Mouse (Mus musculus) CD4-positive helper T cell, adult 2 months (primary cell): ENCODE measurements around the gene Gm10226.
"Not testable (repeated sequence)": the region's sequence is repeated elsewhere in the genome, so short reads cannot be mapped to it uniquely, and the experiment has no call there.

Experiments used
- DNase-seq: peaks from one replicate; pipeline ENCODE4 v3.0.0-alpha.2; 2012; ENCODE audit warnings: low read depth, missing footprints, low spot score

Gene Gm10226

DNA sequence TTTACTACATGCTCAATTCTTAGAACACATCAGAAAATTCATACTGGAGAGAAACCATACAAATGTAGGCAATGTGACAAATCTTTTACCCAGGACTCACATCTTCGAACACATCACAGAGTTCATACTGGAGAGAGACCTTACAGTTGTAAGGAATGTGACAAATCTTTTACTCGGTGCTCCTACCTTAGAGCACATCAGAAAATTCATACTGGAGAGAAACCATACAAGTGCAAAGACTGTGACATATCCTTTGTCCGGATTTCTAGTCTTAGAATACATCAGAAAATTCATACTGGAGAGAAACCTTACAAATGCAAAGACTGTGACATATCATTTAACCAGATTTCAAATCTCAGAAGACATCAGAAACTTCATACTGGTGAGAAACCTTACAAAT, at the start of gene Gm10226:
Gene Gm10226 (plus strand): TSS at position 301 of the 400 bp plus-strand sequence.
- DNase-seq, result no peak

DNA sequence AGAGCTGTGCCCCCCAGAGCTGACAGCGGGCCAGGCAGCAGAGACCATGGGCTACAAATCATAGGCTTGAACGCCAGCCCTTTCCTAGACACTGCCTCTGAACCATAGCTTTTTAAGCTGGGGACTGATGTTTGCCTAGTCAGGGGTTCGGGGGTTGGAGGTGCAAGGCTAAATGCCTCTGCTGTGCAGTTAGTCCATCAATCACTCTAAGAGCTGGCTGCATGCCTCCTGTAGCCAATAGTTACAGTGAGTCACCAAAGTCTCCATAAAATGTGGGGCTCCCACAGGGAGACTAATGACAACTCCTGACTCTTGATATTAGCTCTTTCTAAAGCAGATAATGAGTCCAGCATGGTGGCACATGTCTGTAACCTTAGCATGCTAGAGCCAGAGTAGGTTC, 42.9 kb upstream of the Gm10226 start:
- DNase-seq, result no peak

DNA sequence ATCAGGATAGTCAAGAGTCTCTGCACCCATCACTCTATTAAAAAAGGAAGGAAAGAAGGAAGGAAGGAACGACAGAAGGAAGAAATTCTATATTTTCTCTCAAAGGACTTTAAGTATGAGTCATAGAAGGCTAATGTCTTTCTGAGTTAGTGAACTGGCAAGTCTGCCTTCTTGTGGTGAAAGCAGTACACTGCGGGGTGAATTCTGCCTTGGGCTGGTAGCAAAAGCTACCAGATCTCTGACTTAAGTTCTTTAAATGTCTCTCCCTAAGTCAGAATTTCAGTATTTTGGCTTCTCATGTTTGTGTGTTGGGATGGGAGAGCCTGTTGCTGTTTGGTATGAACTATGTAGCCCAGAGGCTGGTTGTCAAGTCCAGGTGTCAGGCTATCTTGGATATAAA, 41.7 kb upstream of the Gm10226 start:
- peak; percentile 74 for DNase-seq

DNA sequence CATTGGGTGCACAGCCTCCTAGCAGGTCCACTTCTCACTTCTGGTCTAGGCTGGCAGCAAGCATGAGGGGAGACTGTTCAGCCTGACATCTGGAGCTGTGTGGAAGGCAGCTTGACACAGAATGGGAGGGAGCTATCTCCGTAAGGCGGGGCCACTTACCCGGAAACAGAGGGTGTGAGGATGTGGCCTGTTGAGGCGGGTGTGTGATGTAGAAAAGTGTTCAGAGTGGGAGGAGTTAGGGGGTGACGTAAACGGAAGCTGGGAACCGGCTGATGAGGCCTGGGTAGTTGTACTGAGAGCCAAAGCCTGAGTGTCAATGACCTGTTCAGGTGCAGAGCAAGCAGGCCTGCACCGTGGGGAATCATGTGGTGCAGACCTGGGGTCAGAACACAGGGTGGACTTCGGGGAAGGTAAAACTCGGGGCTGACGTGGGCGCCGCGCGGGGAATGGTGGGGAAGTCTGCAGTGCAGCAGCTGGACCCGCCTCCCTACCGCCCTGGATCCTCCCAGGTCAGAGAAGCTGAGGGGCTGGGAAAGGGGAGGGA, 41.2 kb upstream of the Gm10226 start, which contains the start of gene Zfp983:
Gene Zfp983 (plus strand): TSS at position 261 of the 544 bp plus-strand sequence.
- peak; percentile 95 for DNase-seq

DNA sequence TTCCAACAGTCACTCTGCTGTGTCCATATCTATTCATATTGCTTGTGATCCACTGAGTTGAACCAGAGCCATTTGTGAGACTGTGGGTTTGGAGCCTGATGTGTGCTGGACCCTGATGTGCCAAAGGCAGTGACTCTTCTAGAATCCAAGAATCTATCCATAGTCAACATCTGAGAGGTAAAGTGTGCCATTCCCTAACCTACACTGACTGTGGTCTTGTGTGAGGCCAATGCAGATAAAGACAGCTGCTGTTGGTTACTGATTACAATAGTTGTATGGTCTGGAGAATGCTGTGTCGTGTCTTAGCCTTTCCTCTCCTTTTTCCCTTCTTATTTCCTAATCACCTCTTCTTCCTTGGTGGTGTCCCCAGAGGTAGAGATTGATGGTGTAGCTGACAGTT, 12.8 kb upstream of the Gm10226 start:
- DNase-seq, result not testable (repeated sequence)

DNA sequence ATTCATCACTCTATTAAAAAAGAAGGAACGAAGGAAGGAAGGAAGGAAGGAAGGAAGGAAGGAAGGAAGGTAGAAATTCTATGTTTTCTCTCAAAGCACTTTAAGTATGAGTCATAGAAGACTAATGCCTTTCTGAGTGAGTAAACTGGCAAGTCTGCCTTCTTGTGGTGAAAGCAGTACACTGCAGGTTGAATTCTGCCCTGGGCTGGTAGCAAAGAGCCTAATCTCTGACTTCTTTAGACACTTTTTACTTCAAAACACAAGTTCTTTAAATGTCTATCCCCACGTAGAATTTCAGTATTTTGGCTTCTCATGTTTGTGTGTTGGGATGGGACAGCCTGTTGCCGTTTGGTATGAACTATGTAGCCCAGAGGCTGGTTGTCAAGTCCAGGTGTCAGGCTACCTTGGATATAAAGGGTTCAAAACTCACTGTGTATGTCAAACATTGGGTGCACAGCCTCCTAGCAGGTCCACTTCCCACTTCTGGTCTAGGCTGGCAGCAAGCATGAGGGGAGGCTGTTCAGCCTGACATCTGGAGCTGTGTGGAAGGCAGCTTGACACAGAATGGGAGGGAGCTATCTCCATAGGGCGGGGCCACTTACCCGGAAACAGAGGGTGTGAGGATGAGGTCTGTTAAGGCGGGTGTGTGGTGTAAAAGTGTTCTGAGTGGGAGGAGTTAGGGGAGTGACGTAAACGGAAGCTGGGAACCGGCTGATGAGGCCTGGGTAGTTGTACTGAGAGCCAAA, 12.2 kb upstream of the Gm10226 start:
- DNase-seq, result peak; percentile 95

DNA sequence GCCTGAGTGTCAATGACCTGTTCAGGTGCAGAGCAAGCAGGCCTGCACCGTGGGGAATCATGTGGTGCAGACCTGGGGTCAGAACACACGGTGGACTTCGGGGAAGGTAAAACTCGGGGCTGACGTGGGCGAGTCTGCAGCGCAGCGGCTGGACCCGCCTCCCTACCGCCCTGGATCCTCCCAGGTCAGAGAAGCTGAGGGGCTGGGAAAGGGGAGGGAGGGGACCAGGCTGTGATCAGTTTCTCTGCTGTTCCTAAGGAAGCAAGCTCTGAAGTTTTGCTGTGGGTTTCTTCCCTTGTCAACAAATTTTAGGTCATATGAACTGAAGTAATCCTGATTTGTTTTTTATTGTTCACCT, 11.7 kb upstream of the Gm10226 start:
- not testable (repeated sequence) for DNase-seq

DNA sequence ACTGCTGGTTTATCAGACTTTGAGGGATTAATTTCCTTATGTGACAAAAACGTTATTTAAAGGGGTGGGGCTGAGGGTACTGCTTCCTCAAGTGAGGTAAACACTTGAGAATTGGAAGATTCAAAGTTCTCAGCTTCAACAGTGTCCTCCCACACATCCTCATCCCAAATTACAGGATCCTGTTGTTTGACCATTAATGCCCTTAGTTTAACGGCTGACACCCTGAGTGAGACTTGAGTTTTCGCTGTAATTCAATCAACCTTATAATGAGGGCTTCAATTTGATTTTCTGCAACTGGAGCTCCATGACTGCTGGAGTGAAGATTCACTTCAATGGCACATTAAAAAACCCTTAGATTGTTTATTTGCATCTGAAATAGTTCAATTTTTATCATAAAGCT, 1.7 kb downstream of the Gm10226 start:
- no peak for DNase-seq

DNA sequence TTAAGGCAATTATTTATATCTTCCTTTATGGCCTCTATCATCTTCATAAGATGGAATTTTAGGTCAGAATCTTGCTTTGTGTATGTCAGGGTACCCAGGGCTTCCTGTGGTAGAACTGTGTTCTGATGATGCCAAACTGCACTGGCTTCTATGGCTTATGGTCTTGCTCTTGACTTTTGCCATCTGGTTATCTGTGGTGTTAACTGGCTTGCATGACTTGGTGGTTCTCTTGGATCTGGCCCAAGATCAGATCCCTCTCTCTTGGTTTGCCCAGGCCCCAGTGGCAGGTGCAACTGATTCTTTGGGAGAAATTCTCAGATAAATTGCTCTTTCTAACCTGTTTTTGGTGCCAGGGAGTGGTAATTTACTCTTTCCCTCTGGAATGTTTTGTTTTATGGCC, 4.4 kb downstream of the Gm10226 start:
- DNase-seq, result no peak

DNA sequence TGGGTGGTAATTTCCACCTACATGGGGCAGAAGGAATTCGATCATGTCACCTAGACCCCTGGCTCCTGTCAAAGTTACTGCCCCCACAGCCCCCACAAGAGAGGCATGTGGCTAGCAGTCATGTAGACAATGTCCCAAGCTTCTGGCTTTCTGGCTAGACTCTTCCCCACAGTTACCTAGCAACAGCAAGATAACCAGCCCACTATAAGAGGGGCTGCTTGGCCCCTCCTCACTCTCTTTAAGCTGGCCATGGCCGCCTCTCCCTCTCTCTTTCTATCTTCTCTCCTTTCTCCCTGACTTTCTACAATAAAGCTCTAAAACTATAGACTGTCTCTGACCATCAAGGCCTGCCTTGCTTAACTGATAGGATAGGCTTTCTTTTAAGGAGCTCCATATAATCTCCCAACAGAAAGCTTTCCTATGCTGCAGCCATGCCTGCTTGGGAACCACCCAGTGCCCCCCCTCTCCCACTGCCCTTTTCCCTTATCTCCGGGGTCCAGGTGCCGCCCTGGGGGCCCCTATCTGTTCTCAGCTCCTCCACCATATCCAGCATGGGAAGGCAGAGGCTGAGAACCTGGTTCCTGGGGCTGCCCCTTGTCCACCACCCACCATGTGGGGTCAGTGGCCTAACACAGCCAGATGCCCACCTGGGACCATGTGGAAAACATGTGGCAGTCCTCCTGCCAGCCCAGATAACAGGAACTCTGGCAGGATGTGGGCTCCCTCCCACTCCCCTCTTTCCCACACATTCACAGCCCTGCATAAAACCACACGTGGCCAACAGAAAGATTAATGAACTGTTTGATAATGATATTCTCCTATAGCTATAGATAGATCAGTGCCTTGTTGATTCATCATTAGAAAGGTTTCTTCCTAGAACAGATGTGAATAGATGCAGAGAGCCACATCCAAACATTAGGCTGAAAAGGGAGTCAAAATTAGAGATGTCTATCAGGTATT, 10.9 kb downstream of the Gm10226 start:
- DNase-seq, result no peak

DNA sequence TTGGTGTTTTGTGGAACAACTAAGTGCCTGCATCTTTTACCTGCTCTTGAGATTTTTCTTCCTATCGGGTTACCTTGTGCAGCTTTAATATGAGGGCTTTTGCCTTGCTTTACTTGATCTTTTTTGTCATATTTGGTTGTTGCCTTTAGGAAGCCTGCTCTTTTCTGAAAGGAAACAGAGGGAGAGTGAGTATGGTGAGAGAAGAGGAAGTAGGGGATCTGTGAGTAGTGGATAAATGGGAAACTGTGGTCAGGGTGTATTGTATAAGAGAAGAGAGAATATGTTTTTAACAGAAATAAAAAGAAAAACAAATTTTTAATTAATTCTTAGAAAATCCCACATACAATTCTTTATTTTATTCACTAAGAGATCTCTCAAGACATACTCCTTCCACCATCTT, 11.8 kb downstream of the Gm10226 start:
- no peak for DNase-seq

DNA sequence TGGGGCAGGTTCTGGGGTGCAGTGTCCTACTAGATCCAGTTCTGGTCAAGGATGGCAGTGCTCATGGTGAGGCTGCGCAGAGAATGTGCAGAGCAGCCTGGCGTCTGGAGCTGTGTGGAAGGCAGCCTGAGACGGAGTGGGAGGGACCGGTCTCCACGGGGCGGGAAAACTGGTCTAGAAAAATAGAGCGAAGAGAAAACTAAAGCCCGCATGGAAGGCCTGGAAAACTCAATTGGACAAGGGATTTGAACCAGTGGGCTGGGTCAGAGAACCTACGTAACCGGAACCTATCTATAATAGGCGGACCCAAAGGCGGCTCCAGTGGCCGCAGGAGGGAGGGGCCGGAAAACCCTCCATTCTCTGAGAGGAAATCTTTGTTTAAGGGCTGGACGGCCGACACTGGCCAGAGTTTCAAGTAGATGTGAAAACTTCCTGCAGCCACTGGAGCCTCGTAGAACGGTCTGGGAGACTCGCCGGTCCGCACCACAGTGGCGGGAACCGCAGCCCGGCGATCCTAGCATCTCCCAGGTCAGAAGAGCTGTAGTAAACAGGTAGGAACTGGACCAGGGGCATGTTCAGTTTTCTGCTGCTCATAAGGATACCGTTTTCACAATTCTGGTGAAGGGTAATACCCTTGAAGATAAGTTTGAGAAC, 15.8 kb downstream of the Gm10226 start, which contains the start of gene Zfp760:
Gene Zfp760 (plus strand): TSS at position 399 of the 654 bp plus-strand sequence.
- peak; percentile 58 for DNase-seq

DNA sequence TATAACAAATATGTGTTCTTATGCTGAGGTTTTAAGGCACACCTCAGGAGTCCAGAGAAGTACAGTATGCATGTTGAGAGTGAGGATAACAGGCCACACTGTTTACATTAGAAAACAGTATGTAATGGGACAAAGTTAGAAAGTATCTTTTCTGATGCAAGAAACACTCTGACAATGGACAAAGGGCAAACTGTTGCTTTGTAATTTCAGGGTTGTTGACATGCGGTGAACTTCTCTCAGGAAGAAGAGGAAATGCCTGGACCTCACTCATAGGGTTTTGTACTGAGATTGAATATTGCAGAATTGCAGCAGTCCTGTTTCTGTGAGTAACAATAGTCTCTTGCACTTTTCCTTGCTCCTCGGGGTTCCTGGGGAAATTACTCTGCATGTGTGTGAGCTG, 16.7 kb downstream of the Gm10226 start:
- no peak for DNase-seq

DNA sequence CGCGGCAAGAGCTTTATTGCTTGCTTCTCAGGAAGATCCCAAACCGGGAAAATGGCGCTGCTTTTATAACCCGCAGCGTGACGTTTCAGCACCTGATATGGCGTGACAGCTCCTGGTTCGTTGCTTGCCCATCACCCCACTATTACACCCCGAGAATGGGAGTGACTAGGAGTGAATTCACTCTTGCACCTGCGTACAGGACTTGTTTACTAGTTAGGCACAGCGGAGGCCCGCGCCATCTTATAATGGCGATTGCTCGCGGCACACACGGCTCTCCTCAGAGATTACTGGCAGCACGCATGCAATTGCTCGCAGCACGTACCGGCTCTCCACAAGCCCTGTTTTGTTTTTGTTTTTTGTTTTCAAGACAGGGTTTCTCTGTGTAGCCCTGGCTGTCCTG, 38.8 kb downstream of the Gm10226 start, which contains the start of gene Zfp229:
Gene Zfp229 (plus strand): TSS at position 301 of the 400 bp plus-strand sequence.
- not testable (repeated sequence) for DNase-seq

DNA sequence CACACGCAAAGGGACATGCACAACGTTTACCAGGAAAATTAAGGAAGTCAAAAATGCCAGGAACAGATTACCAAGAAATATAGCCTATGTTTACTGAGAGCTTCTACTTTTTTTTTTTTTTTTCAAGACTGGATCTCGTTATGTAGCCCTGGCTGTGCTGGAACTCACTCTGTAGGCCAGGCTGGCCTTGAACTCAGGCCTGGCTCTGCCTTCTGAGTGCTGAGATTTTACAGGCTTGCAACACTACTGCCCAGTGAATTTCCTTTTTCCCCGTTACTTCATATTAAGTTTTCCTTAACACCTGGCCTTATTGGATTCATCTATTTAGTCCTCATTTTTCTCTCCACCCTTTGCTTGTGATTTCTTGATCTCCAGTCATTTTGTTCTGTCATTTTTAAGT, 41.4 kb downstream of the Gm10226 start:
- DNase-seq, result no peak

DNA sequence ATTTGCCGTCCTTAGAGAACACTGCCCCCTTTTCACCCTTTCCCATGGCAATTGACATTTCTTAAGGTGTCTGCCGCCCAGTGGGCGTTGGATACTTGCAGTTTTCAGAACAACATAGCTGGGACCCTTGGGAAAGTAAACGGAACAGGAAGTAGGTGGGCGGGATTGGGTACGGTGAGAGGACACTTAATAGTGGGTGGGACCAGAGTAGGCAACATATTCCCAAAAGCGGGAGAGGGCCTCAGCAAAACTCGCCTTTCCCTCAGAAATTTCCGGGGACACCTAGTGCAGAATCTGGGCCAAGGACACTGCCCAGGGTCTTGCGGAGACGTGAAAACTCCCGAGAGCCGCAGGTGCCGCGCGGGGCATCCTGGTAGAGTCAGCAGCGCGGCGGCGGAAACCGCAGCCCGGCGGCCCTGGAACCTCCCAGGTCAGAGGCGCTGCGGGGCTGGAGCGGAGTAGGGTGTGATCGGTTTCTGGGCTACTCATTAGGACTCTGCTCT, 41.9 kb downstream of the Gm10226 start:
- DNase-seq, result peak; percentile 47
